Mouse (Mus musculus) bone marrow macrophage, adult 2 months (primary cell): Measurements from ENCODE around the gene Ssr2. TPM values are rescaled to one million over a fixed set of nuclear protein-coding genes. Genes with fewer than 3 reads are reported as not detected.

ENCODE experiments used
- H3K27ac ChIP-seq: 2 replicates; pipeline ENCODE4 v1.5.1; 2012; ENCODE audit warnings: low read depth, low read length; ENCODE audit not compliant: insufficient read depth
- H3K4me1 ChIP-seq: 2 replicates; pipeline ENCODE4 v1.6.1; 2012; ENCODE audit warnings: low read length; ENCODE audit not compliant: control insufficient read depth, insufficient read depth
- H3K4me3 ChIP-seq: 2 replicates; pipeline ENCODE4 v1.5.1; 2012; ENCODE audit warnings: mild to moderate bottlenecking, low read length, moderate library complexity; ENCODE audit not compliant: insufficient read depth
- CTCF ChIP-seq: IDR thresholded peaks from 2 replicates; pipeline ENCODE4 v1.5.1; 2012; ENCODE audit warnings: low read depth, mild to moderate bottlenecking, low read length, moderate library complexity
- POLR2A ChIP-seq: IDR thresholded peaks from 2 replicates; pipeline ENCODE4 v1.6.1; 2012; ENCODE audit warnings: mild to moderate bottlenecking, low read depth, low read length, borderline replicate concordance
- polyA plus RNA-seq: library from polyadenylated mRNA; stranded (reverse); fragments of >200 nt; gene quantifications from 2 replicates; pipeline ENCODE4 v1.2.4, GENCODE M21; 2012; ENCODE audit not compliant: missing spikeins, insufficient read depth, insufficient read length

Ssr2 gene
- polyA plus RNA-seq, 1 experiment, result 83.2 TPM

GRCm38 (mm10) chr3:88630018-88630417 is 54.3 kb downstream of the Ssr2 start:
- H3K4me1 ChIP-seq, result peaks cover 62% of the 10 kb centered on the region
- TF ChIP-seq POLR2A, result no peak
- no peak for TF ChIP-seq CTCF
- H3K4me3 ChIP-seq, result no peak overlapping the region
- no peak overlapping the region for H3K27ac ChIP-seq

- TF ChIP-seq CTCF (no peak), POLR2A (no peak)
- Histone ChIP-seq H3K4me1 (peaks cover 54% of the 10 kb centered on the region), H3K27ac (peak overlapping the region; percentile 86), H3K4me3 (no peak overlapping the region; the same call in 1 of the 2 replicates)
These were observed 55.2 kb downstream of the Ssr2 start for GRCm38 (mm10) chr3:88630849-88631341.

GRCm38 (mm10) chr3:88631921-88632587 is 56.4 kb downstream of the Ssr2 start:
- TF ChIP-seq POLR2A (no peak), CTCF (peak; percentile 27; the same call in 1 of the 2 replicates)
- peaks cover 42% of the 10 kb centered on the region for H3K4me1 ChIP-seq
- H3K4me3 ChIP-seq, result no peak overlapping the region
- H3K27ac ChIP-seq, result no peak overlapping the region

GRCm38 (mm10) chr3:88633056-88633455 is 57.4 kb downstream of the Ssr2 start:
- TF ChIP-seq POLR2A (no peak), CTCF (no peak)
- no peak overlapping the region for H3K27ac ChIP-seq
- peaks cover 35% of the 10 kb centered on the region for H3K4me1 ChIP-seq
- no peak overlapping the region for H3K4me3 ChIP-seq

GRCm38 (mm10) chr3:88635506-88636275 is 60.0 kb downstream of the Ssr2 start:
- no peak for TF ChIP-seq POLR2A
- no peak for TF ChIP-seq CTCF
- H3K4me1 ChIP-seq, result peaks cover 11% of the 10 kb centered on the region

GRCm38 (mm10) chr3:88636555-88636986 is 60.9 kb downstream of the Ssr2 start:
- Histone ChIP-seq H3K4me3 (no peak overlapping the region), H3K27ac (no peak overlapping the region), H3K4me1 (peaks cover 4% of the 10 kb centered on the region; the same call in 1 of the 2 replicates)
- TF ChIP-seq POLR2A (no peak), CTCF (no peak)

More at GRCm38 (mm10) chr3:88635506-88636275, 60.0 kb downstream of the Ssr2 start:
- H3K4me3 ChIP-seq, result no peak overlapping the region
- H3K27ac ChIP-seq, result no peak overlapping the region

- no peak overlapping the region for H3K4me3 ChIP-seq
- TF ChIP-seq POLR2A (no peak), CTCF (no peak)
- no peaks in the 10 kb centered on the region for H3K4me1 ChIP-seq
- no peak overlapping the region for H3K27ac ChIP-seq
These were observed 61.5 kb downstream of the Ssr2 start for GRCm38 (mm10) chr3:88637134-88637533.

Other genes starting within 250 kb of the Ssr2 start
- gene Tmem79, start 239.7 kb upstream of the Ssr2 start, polyA plus RNA-seq, result 0.68 and 0.71 TPM in 2 replicates
- gene Smg5, start 239.6 kb upstream of the Ssr2 start, polyA plus RNA-seq, result 26.0 and 27.8 TPM in 2 replicates
- not detected in 2 replicates for gene Paqr6, start 211.3 kb upstream of the Ssr2 start, polyA plus RNA-seq
- not detected in 2 replicates for gene Bglap3, start 203.1 kb upstream of the Ssr2 start, polyA plus RNA-seq
- gene Bglap2, start 197.2 kb upstream of the Ssr2 start, polyA plus RNA-seq, result not detected in 2 replicates
- not detected in 2 replicates for gene Bglap, start 191.4 kb upstream of the Ssr2 start, polyA plus RNA-seq
- 55.0 and 59.7 TPM in 2 replicates for gene Pmf1, start 165.5 kb upstream of the Ssr2 start, polyA plus RNA-seq
- gene Slc25a44, start 150.7 kb upstream of the Ssr2 start, polyA plus RNA-seq, result 14.0 and 17.5 TPM in 2 replicates
- gene Sema4a, start 114.7 kb upstream of the Ssr2 start, polyA plus RNA-seq, result 178 and 180 TPM in 2 replicates
- 124 and 126 TPM in 2 replicates for gene Lmna, start 65.9 kb upstream of the Ssr2 start, polyA plus RNA-seq
- 0.13 and 0.16 TPM in 2 replicates for gene Mex3a, start 43.5 kb upstream of the Ssr2 start, polyA plus RNA-seq
- not detected in 2 replicates for gene Rab25, start 27.6 kb upstream of the Ssr2 start, polyA plus RNA-seq
- gene Lamtor2, start 22.8 kb upstream of the Ssr2 start, polyA plus RNA-seq, result 149 and 154 TPM in 2 replicates
- 22.9 and 25.8 TPM in 2 replicates for gene Ubqln4, start 22.1 kb upstream of the Ssr2 start, polyA plus RNA-seq
- gene Arhgef2, start 30.1 kb downstream of the Ssr2 start, polyA plus RNA-seq, result 140 and 154 TPM in 2 replicates
- not detected in 2 replicates for gene Rxfp4, start 77.3 kb downstream of the Ssr2 start, polyA plus RNA-seq
- gene Khdc4, start 109.9 kb downstream of the Ssr2 start, polyA plus RNA-seq, result 40.7 and 48.4 TPM in 2 replicates
- 100 and 110 TPM in 2 replicates for gene Rit1, start 141.0 kb downstream of the Ssr2 start, polyA plus RNA-seq
- gene Syt11, start 199.3 kb downstream of the Ssr2 start, polyA plus RNA-seq, result 12.1 and 13.5 TPM in 2 replicates